Mouse (Mus musculus) left cerebral cortex, postnatal 4 days (tissue): ENCODE results near the gene Stat1. TPM values are rescaled to one million over a fixed set of nuclear protein-coding genes. Genes with fewer than 3 reads are reported as not detected.

Experiments
- DNase-seq: peaks from one replicate; pipeline ENCODE4 v3.0.0-alpha.2; 2022
- intact Hi-C: fragments of 180-260 bp; cut with DNase I; formaldehyde crosslinking; loops from one replicate; pipeline ENCODE4 v1.15.1; 2025
- total RNA-seq, 2 experiments: library from RNA; stranded (reverse); gene quantifications; 2 replicates each; pipeline ENCODE4 v1.2.3; 2021

The Stat1 gene
- total RNA-seq, 2 experiments from 2014 or later, result 7.9 to 9.5 TPM

- no peak for DNase-seq
- intact Hi-C loops, result no loop called here
These were observed 38.8 kb downstream of the Stat1 start for GRCm38 (mm10) chr1:52158040-52158439.

- DNase-seq, result no peak
- intact Hi-C loops, result no loop called here
These were observed 39.5 kb downstream of the Stat1 start for GRCm38 (mm10) chr1:52158490-52159381.

GRCm38 (mm10) chr1:52161151-52161550 is 41.9 kb downstream of the Stat1 start:
- intact Hi-C loops, result no loop called here
- DNase-seq, result no peak

- no peak for DNase-seq
- intact Hi-C loops, result no loop called here
These were observed 44.6 kb downstream of the Stat1 start for GRCm38 (mm10) chr1:52163707-52164457.

- intact Hi-C loops, result no loop called here
These were observed 47.5 kb downstream of the Stat1 start for GRCm38 (mm10) chr1:52166652-52167220.

GRCm38 (mm10) chr1:52170057-52170456 is 50.8 kb downstream of the Stat1 start:
- DNase-seq, result peak; percentile 28
- intact Hi-C loops, result no loop called here

More at GRCm38 (mm10) chr1:52166652-52167220, 47.5 kb downstream of the Stat1 start:
- DNase-seq, result peak; percentile 27

- DNase-seq, result no peak
- intact Hi-C loops, result no loop called here
These were observed 51.5 kb downstream of the Stat1 start for GRCm38 (mm10) chr1:52170747-52171146.

- intact Hi-C loops, result no loop called here
- DNase-seq, result no peak
These were observed 52.0 kb downstream of the Stat1 start for GRCm38 (mm10) chr1:52171271-52171670.

- no peak for DNase-seq
- intact Hi-C loops, result no loop called here
These were observed 56.1 kb downstream of the Stat1 start for GRCm38 (mm10) chr1:52175321-52175720.

GRCm38 (mm10) chr1:52175983-52176382 is 56.7 kb downstream of the Stat1 start:
- intact Hi-C loops, result no loop called here
- DNase-seq, result no peak

- intact Hi-C loops, result no loop called here
- DNase-seq, result no peak
These were observed 57.8 kb downstream of the Stat1 start for GRCm38 (mm10) chr1:52176999-52177398.

- DNase-seq, result no peak
- intact Hi-C loops, result no loop called here
These were observed 60.8 kb downstream of the Stat1 start for GRCm38 (mm10) chr1:52179939-52180568.

- intact Hi-C loops, result no loop called here
- no peak for DNase-seq
These were observed 62.8 kb downstream of the Stat1 start for GRCm38 (mm10) chr1:52181994-52182393.

GRCm38 (mm10) chr1:52182992-52183391 is 63.8 kb downstream of the Stat1 start:
- DNase-seq, result no peak
- intact Hi-C loops, result no loop called here

Other genes starting within 250 kb of the Stat1 start
- gene Myo1b, start 203.4 kb upstream of the Stat1 start, total RNA-seq, result 10 to 100 TPM; 67.0 to 70.4 TPM
- 1 to 10 TPM; 3.8 to 4.7 TPM for gene Stat4, start 132.3 kb upstream of the Stat1 start, total RNA-seq
- gene Gls, start 113.8 kb downstream of the Stat1 start, total RNA-seq, result 100 to 1,000 TPM; 264 to 265 TPM